Mouse (Mus musculus): ENCODE data around the gene Prpf18. TPM values are rescaled to one million over a fixed set of nuclear protein-coding genes. Genes with fewer than 3 reads are reported as not detected.
"Not testable (repeated sequence)": the region's sequence is repeated elsewhere in the genome, so short reads cannot be mapped to it uniquely, and the experiment has no call there.

Prpf18 gene
- polyA plus RNA-seq, 1 experiment from 2014 or later, result 42.9 TPM

DNA sequence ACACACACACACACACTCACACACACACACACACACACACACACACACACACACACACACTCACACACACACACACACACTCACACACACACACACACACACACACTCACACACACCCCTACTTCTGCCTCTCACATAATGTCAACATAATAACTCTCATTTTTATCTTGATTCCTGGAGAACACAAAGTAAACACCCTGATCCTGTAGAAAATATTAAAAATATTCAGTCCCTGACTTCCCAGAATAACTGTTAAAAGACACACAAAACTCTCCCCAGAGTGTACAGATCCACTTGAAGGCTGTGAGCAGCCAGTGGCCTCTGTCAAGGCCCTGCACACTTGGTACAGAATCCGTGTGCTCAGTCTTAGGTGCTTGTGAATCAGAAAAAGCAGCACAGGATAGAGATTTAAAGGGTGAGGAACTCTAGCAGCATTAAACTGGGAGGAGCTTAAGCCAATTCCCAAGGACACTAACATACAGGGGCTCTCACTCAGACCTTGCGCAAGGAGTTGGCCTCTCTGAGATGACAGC is 36.8 kb downstream of the Prpf18 start:
- DNase-seq (ENCODE audit: low spot score), result no peak

DNA sequence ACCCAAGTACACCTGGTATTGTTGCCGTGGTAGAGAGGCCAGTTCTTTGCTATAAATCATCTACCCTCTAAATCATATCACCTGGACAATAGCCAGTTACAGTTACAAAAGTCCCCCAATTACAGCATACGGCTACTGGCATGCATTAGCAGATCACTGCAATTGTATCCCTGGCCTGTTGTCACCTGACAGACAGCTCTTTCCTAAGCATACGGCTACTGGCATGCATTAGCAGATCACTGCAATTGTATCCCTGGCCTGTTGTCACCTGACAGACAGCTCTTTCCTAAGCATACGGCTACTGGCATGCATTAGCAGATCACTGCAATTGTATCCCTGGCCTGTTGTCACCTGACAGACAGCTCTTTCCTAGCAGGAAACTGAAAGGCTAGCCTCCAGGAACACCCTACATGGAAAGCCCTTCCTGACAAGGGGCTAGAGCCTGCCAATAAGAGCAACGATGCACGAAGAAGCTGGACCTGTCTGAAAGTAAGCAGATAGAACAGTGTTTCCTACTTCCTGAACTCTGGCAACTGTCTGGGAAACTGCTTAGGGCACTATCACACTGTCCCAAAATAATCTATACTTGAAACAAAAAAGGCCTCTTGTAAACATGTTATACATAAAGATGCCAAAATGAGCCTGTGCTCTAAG is 37.5 kb downstream of the Prpf18 start:
- not testable (repeated sequence) for DNase-seq (ENCODE audit: low spot score)

DNA sequence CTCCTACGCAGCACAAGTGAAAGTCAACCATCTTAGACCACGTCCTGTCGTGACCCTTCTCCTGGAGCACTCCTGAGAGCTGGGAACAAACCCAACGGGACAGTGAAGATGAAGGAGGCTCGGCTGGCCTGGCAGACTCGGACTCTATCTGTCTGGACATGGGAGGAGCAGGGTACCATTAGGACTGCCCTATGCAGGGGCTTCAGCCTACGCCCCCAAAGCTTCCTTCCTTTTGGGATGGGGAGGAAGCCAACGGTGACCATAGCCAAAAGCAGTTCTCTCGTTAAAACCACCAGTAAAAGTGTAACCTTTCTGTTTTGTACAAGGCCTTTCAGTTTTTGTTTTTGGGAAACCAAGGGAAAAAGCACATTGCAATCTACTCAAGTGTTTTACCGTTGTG is 40.2 kb downstream of the Prpf18 start:
- no peak for DNase-seq (ENCODE audit: low spot score)

DNA sequence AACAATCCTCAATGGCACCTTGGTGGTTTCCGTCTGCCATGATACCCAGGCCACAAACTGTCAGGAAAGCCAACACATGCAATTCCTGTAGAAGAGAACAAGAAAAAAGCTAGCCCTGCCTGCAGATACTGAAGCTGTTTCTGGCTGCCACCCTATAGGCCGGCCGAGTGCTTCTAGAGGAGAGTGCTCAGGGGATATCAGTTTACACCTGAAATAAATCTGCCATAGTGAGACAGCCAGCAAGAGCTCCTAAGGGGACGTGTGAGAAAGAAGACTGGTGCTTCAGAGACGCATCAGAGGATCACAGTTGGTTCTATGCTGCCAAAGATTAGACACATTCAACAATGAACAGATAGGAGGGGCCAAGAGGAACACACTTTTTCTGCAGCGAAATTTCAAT is 40.6 kb downstream of the Prpf18 start:
- DNase-seq (ENCODE audit: low spot score), result no peak

DNA sequence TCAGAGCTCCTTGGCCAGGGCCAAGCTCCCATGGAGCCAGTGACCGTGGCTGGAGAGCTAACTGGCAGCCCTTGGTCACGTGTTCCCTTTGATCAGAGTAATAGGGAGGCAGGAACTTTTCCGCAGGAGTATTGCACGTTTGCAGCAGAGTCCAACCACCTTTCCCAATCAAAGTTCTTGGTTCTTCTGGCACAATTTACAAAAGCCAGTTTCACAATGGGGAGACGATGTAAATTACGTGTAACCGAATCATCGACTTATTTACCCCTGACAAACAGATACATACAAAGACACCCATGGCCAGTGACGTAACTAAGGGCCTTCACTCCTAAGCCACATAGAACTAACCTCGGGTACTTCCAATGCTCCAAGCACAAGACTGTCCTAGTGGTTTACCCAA is 42.5 kb downstream of the Prpf18 start:
- DNase-seq (ENCODE audit: low spot score), result no peak

DNA sequence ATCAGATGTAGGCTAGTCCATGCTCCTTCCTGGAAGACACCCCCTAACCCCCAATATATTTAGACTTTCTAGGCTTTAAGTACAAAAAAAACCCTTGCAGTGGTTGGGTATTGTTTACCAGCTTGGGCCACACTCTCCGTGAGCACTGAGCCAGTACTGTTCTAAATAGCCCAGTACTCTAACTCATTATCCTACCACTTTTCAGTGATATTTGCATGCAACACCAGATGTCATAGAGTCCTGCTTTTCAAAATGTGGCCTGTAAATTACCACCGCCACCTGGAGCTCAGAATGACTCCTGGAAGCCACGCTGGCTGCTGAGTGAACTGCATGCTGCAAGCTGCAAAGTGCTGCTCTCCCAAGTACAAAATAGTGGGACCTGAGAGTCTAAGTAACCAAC is 43.7 kb downstream of the Prpf18 start:
- no peak for DNase-seq (ENCODE audit: low spot score)

DNA sequence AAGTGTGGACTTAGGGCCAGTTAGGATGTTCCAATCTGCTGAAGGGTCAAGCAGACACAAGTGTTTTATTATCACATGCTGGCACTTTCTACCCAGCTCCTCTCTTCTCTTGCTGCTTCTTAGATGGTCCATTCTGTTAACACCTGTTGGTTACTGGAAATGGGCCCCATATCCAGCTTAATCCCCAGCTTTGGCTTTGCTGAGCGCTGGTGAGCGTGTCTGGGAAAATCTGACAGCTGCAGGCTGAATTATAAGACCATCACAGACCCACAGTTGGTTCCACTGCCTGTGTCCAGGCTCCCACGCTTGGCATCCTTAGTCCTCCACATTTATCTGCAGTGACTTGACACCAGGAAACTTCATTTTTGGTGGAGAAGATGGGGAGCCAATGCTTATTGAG is 45.4 kb downstream of the Prpf18 start:
- DNase-seq (ENCODE audit: low spot score), result no peak

DNA sequence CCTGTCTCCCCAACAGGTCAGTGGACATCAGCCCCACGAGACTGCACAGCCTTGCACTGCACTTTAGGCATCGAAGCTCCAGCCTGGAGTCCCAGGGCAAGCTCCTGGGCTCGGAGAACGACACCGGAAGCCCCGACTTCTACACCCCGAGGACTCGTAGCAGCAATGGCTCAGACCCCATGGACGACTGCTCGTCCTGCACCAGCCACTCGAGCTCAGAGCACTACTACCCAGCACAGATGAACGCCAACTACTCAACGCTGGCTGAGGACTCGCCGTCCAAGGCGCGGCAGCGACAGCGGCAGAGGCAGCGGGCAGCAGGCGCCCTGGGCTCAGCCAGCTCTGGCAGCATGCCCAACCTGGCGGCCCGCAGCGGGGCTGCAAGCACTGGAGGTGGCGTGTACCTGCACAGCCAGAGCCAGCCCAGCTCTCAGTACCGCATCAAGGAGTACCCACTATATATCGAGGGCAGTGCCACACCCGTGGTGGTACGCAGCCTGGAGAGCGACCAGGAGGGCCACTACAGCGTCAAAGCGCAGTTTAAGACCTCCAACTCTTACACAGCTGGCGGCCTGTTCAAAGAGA is 48.5 kb downstream of the Prpf18 start:
- no peak for DNase-seq (ENCODE audit: low spot score)

DNA sequence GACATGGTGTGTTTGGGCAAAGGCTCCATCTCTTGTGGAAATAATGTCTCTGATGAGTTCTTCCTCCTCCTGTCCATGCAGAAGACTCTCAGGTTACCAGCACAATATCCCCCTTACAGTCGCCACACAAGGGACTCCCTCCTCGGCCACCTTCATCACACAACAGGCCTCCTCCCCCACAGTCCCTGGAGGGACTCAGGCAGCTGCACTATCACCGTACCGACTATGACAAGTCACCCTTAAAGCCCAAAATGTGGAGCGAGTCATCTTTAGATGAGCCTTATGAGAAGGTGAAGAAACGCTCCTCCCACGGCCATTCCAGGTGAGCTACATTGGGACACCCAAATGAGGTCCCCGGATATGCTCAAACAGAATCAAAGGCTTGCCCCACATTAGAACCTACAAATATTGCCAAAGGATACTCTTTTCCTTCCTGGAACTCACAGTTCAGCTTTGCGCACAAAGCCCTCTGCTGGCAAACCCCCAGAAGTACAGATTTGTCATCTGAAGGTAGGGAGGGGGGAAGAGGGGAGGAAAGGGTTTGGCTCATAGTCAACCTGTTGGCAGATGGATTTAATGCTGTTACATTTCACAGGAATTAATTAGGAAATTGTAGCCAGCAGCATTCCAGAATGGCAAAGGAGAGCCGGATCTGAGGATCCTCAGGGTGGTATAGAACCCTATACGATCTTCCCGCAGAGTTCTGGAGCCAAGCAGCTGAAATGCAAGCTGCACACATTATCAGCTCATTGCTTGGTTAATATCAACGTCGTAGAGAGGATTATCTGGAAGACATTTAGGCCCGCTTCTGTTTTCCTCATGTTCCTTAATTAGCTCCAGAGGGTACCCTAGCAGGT is 50.7 kb downstream of the Prpf18 start:
- DNase-seq (ENCODE audit: low spot score), result peak; percentile 55

DNA sequence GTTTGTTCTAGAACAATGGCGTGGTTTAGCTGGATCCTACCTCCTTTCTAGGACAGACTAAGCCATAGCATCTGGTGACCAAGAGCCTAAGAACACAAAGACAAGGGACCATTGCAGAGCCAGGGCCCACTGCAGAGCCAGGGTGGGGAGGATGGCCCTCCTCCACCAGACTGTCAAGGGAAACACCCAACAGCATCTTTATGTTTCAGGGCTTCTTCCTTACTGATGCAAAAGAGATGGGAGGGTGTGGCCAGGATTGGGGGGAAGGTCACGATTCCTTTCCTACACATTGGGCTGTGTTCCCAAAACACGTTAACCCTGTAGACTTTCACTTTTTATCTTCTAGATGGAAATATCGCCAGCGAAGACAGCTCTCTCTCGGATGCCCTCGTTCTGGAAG is 54.9 kb downstream of the Prpf18 start:
- no peak for DNase-seq (ENCODE audit: low spot score)

DNA sequence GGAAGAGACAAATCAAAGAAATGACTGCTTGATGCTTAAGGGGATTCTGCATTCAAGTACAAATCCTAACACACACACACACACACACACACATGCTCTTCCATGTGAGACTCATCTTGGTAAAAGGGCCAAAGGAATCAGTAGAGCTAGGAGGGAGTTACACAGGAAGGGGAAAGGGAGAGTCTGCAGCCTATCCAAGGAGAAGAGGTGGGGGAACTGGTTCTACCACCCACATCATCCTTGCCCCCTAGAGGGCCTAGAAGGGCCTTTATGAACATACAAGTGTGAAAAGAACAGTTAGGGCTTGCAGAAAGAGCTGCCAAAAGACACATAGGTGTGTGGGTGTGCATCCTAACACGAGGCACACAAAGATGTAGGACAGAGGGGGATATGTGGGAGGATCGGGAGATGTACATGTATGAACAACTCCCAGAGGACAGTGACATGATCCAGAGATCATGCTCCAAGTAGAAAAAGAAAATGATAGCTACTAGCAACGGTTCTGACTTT is 58.0 kb downstream of the Prpf18 start:
- no peak for DNase-seq (ENCODE audit: low spot score)

DNA sequence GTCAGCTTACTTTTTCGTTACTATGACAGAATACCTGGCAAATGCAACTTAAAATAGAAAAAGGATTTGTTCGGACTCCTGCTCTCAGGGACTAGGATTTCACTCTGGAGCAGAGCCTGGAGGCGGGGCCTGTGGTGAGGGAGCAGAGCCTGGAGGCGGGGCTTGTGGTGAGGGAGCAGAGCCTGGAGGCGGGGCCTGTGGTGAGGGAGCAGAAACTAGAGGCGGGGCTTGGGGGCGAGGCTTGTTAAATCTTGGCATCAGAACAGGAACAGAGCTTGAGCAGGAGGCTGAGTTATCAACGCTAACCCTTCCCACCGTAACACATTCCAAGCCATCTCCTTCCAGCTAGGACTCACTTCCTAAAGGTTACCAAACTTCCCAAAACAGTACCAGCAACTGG is 58.5 kb downstream of the Prpf18 start:
- peak; percentile 31 for DNase-seq (ENCODE audit: low spot score)

DNA sequence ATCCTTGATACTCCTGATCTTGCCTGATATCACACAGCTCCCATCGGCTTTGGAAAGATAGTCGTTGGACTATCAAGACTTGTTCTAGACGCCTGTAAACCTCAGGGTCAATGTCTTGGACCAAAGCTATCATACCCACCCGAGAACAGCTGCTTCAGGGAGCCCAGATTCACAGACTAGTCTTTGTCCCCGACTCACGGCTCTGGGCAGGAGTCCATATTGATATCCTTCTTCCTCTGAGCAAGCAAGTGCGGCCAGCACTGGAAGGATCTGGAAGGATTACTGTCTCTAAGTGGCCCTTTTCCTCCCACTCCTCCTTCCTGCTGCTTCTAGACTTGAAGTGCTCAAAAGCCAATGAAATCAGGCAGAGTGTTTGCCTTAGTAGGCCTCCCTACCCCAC is 59.2 kb downstream of the Prpf18 start:
- no peak for DNase-seq (ENCODE audit: low spot score)

DNA sequence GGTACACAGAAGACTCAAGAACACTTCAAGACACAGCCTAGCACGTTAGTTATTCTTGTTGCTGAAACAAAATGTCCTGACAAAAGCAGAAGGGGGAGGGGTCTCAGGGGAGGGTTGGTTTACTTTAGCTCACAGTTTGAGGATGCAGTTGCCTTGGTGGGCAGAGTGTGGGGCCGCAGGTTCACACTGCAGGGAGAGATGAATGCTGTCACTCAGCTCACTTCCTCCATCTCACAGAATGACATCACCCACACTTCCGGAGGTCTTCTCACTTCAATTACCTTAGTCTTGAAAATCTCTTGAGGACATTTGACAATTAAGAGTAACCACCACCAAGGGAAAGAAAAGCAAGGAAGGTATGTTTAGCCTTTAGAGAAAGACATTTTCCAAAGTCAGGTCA is 60.3 kb downstream of the Prpf18 start:
- DNase-seq (ENCODE audit: low spot score), result no peak

DNA sequence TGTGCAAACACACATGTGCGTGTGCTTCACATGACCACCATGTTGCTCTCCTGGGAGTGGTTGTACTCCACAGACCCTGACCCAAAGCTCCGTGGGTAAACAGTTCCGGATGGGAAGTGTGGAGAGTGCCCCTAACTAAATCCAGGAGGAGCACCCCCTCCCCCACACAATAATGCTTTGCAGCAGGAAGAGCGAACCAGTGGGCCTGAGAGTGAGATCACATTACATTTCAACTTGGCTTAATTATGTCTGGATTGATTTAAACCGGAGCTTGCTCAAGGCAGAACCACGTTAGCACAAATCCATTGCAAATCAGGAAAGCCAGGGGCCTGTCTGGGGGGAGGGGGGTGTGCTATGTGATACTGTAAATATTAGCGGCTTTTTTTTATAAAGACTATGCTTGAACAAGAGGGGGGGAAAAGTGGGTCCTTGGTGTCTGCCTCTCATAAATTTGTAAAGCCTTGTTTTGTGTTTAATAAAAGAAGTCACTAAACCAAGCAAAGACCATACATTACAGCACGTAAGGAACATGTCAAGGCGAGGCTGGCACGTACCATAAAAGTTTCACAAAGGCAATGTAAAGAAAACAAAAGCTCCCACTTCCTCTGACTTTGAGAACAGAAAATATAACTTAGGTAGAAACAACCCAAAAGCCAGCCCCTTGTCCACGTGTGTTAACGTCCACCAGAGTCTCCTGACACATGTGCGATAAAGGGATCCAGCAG is 64.1 kb downstream of the Prpf18 start:
- DNase-seq (ENCODE audit: low spot score), result no peak

DNA sequence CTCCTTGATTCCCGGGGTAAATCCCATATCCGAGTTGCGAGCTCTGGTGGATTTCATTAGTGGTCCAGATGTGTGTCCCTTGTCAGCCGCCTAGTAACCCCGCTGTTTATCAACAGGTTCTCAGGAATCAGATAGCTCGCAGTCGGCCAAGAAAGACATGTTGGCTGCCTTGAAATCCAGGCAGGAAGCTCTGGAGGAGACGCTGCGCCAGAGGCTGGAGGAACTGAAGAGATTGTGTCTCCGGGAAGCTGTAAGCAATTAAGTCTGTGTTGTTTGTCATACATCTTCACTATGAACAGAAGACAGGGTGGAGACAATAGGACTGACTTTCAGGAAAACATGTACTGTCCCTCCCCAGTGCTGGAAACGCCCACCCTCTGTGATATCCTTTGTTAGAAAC is 65.7 kb downstream of the Prpf18 start:
- DNase-seq (ENCODE audit: low spot score), result no peak

DNA sequence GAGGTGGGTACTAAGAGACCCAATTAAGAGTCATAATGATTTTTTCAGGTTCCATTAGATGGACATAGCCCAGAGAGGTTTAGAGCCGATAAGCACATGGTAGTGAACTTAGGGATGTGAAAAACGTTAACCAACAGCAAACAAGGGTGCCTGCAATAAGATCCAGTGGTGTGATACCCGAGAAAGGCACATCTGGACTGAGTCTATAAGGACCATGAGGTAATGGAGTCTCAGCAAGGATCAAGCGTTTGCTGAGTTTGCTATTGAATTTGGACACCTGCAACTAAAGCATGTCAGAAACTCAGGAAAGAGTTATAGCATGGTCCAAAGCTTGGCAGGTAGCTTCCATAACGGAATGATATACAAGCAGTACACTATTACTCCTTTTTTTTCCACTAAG is 67.7 kb downstream of the Prpf18 start:
- no peak for DNase-seq (ENCODE audit: low spot score)

DNA sequence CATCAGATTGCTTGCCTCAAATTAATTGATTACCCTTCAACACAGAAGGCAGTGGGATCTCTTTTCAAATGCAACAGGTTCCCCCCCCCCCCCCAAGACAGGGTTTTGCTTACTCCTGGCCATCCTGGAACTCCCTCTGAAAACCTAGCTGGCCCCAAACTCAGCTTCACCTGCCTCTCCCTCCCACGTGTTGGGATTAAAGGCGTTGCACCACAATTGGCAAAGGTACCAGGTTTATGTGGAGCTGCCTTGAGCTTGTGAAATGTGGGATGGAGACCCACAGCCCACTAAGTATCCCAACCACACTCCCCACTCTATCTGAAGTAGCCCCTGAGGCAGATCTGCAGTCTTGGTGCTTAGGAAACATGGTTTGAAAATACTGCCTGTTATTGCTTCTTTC is 69.0 kb downstream of the Prpf18 start:
- DNase-seq (ENCODE audit: low spot score), result no peak

DNA sequence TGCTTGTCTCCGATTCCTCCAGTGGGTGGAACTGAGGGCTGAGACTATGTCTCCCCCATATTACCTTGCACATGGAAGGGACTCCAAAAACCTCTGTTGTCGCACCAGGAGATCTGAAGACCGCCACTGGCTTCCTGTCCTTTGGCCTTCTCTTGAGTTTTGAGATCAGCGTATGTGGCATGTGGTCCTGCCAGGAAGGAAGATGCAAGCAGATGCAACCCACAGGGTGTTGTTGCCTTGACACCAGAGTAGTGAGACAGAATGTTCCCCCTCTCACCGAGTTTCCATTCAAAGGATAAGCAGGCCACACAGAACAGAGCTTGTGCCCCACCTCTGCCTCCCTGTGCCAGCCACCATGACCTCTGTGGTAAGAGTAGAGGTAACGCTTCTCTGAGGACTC is 71.2 kb downstream of the Prpf18 start:
- DNase-seq (ENCODE audit: low spot score), result peak; percentile 56

DNA sequence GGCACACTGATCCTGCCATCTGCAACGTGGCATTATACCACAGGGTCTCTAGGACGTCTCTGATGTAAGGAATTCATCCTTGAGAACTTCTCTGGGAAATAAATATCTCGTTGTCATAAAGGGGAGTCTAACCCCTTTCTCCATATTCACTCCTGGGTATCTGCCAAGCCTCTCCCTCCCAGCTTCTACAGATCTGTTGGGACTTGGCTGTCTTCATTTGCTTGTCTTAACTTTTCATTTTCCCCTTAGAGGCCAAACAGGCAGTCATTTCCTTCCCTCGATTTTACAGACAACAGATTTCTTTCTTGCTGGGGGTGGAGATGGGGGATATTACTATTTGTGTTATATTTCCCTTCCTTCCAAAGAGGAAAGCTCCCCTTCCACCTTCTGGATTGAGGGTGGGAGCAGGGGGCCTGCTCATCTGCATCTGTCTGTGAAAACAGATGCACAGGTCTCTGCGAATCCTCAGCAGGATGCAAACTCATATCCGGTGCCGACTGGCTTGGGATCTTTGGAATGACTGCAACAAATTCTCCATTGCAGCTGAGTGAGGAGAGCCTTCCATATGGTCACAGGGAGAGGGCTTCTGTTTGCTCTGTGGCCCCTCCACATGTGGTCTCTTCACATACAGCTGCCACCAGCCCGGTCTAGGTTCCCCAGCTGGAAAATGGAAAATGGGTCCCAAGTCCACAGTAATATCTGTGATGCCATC is 72.4 kb downstream of the Prpf18 start:
- no peak for DNase-seq (ENCODE audit: low spot score)

DNA sequence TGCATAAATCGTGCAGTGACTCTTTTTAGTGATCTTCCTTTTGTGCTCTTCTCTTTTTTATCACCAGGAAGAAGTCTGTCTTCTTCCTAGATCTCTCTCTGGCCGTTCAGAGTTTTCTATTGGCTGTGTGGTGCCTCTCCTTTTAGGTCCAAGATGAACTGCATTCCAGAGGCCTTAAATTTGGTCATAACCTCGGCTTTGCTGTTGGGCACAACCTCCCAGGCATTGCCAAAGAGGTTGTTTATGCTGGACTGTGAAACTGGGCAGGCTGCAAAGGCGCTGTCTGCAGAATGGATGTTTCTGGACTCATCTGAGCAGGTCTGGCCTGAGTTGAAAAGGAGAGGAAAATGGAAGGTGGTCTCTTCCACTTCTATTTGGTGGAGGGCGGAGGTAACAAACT is 73.6 kb downstream of the Prpf18 start:
- DNase-seq (ENCODE audit: low spot score), result no peak

Measured in thymus, postnatal 0 days (tissue).